Mouse (Mus musculus): ENCODE data around the gene Plekhd1. TPM values are rescaled to one million over a fixed set of nuclear protein-coding genes. Genes with fewer than 3 reads are reported as not detected.

Plekhd1 gene
- total RNA-seq, 2 experiments from 2014 or later, result 6.8 to 7.4 TPM

- DNase-seq (ENCODE audit: low spot score in 2 of 2), result peak; percentile 52 to 61
Measured at GRCm38 (mm10) chr12:80746031-80746813, 53.8 kb downstream of the Plekhd1 start.

- DNase-seq (ENCODE audit: low spot score in 2 of 2), result no peak
Measured at GRCm38 (mm10) chr12:80751556-80751955, 59.2 kb downstream of the Plekhd1 start.

DNA sequence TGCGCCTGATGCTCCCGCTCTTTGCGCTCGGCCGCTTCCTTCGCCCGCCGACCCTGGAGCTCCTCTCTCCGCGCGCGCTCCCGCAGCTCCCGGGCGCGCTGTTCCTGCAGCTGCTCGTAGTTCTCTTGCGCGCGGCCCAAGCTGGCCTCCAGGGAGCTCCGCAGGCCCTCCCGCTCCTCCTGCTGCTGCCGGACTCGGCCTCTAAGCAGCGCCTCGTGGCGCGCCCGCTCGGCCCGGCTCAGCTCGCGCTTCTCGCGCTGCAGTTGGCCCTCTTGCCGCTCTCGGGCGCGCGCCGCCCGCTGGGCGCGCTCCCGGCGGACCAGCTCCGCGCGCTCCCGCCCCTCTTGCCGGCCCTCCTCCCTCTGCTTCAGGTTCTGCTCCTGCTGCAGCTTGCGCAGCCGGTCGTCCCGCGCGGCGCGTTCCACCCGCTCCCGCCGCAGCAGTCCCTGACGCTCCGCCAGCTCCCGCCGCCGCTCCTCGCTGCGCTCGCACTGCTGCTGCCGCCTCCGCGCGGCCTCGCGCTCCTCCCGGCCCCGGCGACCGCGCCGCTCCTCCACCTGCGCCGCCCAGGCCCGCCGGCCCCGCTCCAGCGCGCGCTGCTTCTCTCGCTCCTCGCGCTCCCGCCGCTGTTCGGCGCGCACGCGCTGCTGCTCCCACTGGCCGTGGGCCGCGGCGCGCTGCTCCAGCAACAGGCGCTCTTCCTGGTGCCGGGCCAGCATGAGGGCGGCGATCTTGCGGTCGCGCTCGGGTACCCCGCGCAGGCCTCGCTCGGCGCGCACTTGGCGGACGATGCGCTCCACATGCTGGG, 65.6 kb downstream of the Plekhd1 start:
- DNase-seq (ENCODE audit: low spot score in 2 of 2), result peak in 1 of 2 experiments; percentile 41

DNA sequence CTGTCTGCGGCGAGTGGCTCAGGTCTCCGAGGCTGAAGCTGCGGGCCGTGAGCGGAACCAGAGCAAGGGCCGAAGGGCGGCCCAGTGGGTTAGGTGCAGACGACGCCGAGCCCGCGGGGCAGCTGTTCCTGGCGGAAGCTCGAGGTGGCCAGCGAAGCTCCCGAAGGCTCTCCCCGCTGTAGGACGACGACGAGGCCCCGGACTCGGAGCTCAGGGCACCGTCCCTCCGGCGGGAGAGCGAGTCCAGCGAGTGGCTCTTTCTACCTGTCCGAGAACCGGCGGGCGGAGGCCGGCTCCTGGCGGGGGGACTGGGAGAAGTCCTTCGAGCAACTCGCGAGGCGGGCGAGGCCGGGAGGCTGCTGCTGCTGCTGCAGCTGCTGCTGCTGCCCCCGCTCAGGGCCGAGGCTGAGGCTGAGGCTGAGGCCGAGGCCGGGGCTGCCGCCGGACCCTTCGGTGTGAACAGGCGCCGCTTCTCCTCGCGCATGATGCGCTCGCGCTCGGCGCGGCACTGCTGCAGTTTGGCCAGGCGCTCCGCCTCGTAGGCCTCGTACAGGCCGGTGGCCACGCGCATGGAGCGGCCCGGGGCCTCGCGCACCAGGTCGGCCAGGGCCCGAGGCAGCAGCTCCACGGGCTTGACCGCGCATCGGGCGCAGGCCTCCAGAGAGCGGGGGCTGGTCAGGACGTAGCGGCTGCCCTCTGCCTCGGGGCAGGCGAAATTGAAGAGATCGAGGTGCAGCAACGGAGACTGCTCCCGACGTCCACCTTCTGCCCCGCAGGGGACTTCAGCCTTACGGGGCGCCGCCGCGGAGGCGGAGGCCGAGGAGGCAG, 66.4 kb downstream of the Plekhd1 start:
- DNase-seq (ENCODE audit: low spot score in 2 of 2), result peak in 1 of 2 experiments; percentile 28

GRCm38 (mm10) chr12:80759387-80759712, 67.0 kb downstream of the Plekhd1 start:
- no peak for DNase-seq (ENCODE audit: low spot score in 2 of 2)

GRCm38 (mm10) chr12:80759713-80760395, 67.5 kb downstream of the Plekhd1 start:
- peak; percentile 51 to 60 for DNase-seq (ENCODE audit: low spot score in 2 of 2)

DNA sequence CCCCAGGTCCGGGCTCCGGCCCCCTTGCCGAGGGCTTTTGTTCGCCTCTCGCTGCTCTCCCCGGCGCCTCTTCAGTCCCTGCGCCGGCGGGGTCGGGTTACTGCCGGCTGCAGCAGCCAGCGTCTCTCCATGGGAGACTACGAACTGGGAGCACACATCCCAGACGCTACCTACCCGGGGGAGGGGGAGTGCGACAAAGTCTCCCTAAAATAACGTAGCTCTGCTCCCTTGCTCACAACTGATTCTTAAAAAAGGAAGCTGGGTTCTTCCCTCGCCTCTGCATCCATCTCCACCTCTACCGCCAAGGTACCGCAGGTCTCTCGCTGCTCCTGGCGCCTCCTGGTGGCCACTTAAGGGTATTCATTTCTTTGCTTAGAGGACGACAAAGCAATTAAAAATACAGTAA, 68.0 kb downstream of the Plekhd1 start, which contains the start of gene Ccdc177:
Ccdc177 (minus strand) TSS at position 292 of the 406 bp plus-strand sequence.
- DNase-seq (ENCODE audit: low spot score in 2 of 2), result peak; percentile 88 to 90

- DNase-seq (ENCODE audit: low spot score in 2 of 2), result no peak
Measured at GRCm38 (mm10) chr12:80762982-80763381, 70.6 kb downstream of the Plekhd1 start.

DNA sequence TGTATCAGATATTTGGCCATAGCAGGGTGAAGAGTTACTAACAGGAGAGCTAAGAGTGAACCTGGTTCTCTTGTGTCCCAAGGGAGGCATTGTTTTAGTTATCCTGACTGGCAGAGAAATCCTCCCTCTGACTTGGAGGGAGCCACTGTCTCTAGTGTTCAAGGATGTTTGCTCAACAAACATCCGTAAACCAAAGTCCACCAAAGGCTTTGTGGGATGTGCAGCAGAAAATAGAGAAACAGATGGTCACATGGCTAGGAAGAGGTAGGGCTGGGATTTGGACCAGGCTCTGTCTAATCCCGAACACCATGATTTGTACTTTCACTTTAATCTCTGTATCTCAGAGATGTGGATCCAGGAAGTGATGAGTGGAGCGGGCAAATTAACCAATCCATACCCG, 71.7 kb downstream of the Plekhd1 start:
- no peak for DNase-seq (ENCODE audit: low spot score in 2 of 2)

GRCm38 (mm10) chr12:80769697-80770096, 77.3 kb downstream of the Plekhd1 start:
- DNase-seq (ENCODE audit: low spot score in 2 of 2), result peak; percentile 74 to 80

Other genes starting within 250 kb of the Plekhd1 start
- 10 to 100 TPM; 61.7 to 64.9 TPM for gene Exd2, start 229.5 kb upstream of the Plekhd1 start, total RNA-seq (2021)
- 10 to 100 TPM; 84.0 to 91.5 TPM for gene Galnt16, start 174.3 kb upstream of the Plekhd1 start, total RNA-seq (2021)
- gene Slc39a9, start 48.7 kb upstream of the Plekhd1 start, total RNA-seq (2021), result 10 to 100 TPM; 41.9 to 42.6 TPM
- gene Erh, start 48.2 kb upstream of the Plekhd1 start, total RNA-seq (2021), result 10 to 100 TPM; 74.7 to 76.8 TPM
- gene Ccdc177, start 68.1 kb downstream of the Plekhd1 start, total RNA-seq (2021), result 10 to 100 TPM; 18.1 to 19.0 TPM
- 10 to 100 TPM; 36.3 to 36.5 TPM for gene Susd6, start 97.9 kb downstream of the Plekhd1 start, total RNA-seq (2021)

All from layer of hippocampus, postnatal 10 days (tissue).